Mouse (Mus musculus) ES-Bruce4 (cell line): ENCODE measurements around the gene Dnajc3.

ENCODE experiments used
- CTCF ChIP-seq: IDR thresholded peaks from one replicate; pipeline ENCODE4 v1.8.1; 2011; ENCODE audit warnings: low read depth, low read length
- EP300 ChIP-seq: IDR thresholded peaks from 2 replicates; pipeline ENCODE4 v1.6.1; 2011; ENCODE audit warnings: low read depth, low read length; ENCODE audit not compliant: insufficient read depth
- POLR2A ChIP-seq: IDR thresholded peaks from one replicate; pipeline ENCODE4 v1.8.1; 2011; ENCODE audit warnings: low read length; ENCODE audit not compliant: insufficient read depth

- TF ChIP-seq EP300 (no peak), CTCF (no peak), POLR2A (no peak)
Observed at GRCm38 (mm10) chr14:119012607-119013431, 75.0 kb downstream of the Dnajc3 start.
